Mouse (Mus musculus) ES-E14 (cell line): ENCODE measurements around the gene Pgf. TPM values are rescaled to one million over a fixed set of nuclear protein-coding genes. Genes with fewer than 3 reads are reported as not detected.

Experiments
- DNase-seq: peaks from one replicate; pipeline ENCODE4 v3.0.0-alpha.2; 2013; ENCODE audit warnings: low read depth, low spot score
- H3K27ac ChIP-seq: 2 replicates; pipeline ENCODE4 v1.5.1; 2012; ENCODE audit warnings: low read depth, mild to moderate bottlenecking, low read length, moderate library complexity, mixed read lengths; ENCODE audit not compliant: poor library complexity, insufficient read depth, severe bottlenecking
- H3K36me3 ChIP-seq: 2 replicates; pipeline ENCODE4 v1.6.1; 2012; ENCODE audit warnings: mild to moderate bottlenecking, low read length, moderate library complexity, mixed read lengths; ENCODE audit not compliant: control insufficient read depth, poor library complexity, insufficient read depth, severe bottlenecking
- H3K4me1 ChIP-seq, 2 experiments: fragments of 150-350 bp in 1 of 2; sonication (generic) in 1 of 2; 2 replicates each; pipeline ENCODE4 v1.6.1; 2012; ENCODE audit warnings: low read length in 2 of 2, mild to moderate bottlenecking in 1 of 2, mixed read lengths in 1 of 2; ENCODE audit not compliant: control insufficient read depth in 2 of 2, insufficient read depth in 2 of 2, poor library complexity in 1 of 2
- H3K4me3 ChIP-seq, 2 experiments: fragments of 150-350 bp in 1 of 2; sonication (generic) in 1 of 2; 2 replicates each; pipeline ENCODE4 v1.5.1; 2012; ENCODE audit warnings: low read length in 2 of 2, low read depth in 1 of 2, mild to moderate bottlenecking in 1 of 2, mixed read lengths in 1 of 2; ENCODE audit not compliant: insufficient read depth in 1 of 2, poor library complexity in 1 of 2, severe bottlenecking in 1 of 2
- H3K9ac ChIP-seq: 2 replicates; pipeline ENCODE4 v1.6.1; 2012; ENCODE audit warnings: low read depth, mild to moderate bottlenecking, low read length, mixed read lengths; ENCODE audit not compliant: poor library complexity, insufficient read depth, severe bottlenecking
- H3K9me3 ChIP-seq: fragments of 150-350 bp; sonication (generic); 2 replicates; pipeline ENCODE4 v1.6.1; 2012; ENCODE audit warnings: low read depth, mild to moderate bottlenecking, low read length; ENCODE audit not compliant: control insufficient read depth, insufficient read depth
- CHD2 ChIP-seq: IDR thresholded peaks from 2 replicates; pipeline ENCODE4 v1.6.1; 2014; ENCODE audit warnings: mild to moderate bottlenecking, low read depth, low read length, inconsistent platforms
- HCFC1 ChIP-seq: IDR thresholded peaks from 2 replicates; pipeline ENCODE4 v1.6.1; 2012; ENCODE audit warnings: low read length, inconsistent platforms, borderline replicate concordance; ENCODE audit not compliant: insufficient read depth
- MAFK ChIP-seq: IDR thresholded peaks from 2 replicates; pipeline ENCODE4 v1.6.1; 2014; ENCODE audit warnings: mild to moderate bottlenecking, low read depth, low read length, inconsistent platforms; ENCODE audit not compliant: insufficient read depth
- ZC3H11A ChIP-seq: IDR thresholded peaks from 2 replicates; pipeline ENCODE4 v1.6.1; 2012; ENCODE audit warnings: low read depth, mild to moderate bottlenecking, inconsistent platforms, low read length, borderline replicate concordance
- ZNF384 ChIP-seq: IDR thresholded peaks from 2 replicates; pipeline ENCODE4 v1.6.1; 2012; ENCODE audit warnings: low read depth, low read length, inconsistent platforms
- in situ Hi-C, 2 experiments: fragments of 600-800 bp; cut with MboI; formaldehyde crosslinking; loops; one replicate each; pipeline ENCODE4 v1.15.1; 2025; ENCODE audit warnings: low sequenced_read_pairs in 2 of 2, inconsistent platforms in 1 of 2; ENCODE audit not compliant: unreplicated experiment in 2 of 2
- total RNA-seq: library from RNA; depleted of rRNA; stranded (reverse); fragments of 300-350 nt; gene quantifications from 2 replicates; pipeline ENCODE4 v1.2.3, GENCODE M21; 2012

The Pgf gene
- total RNA-seq, 1 experiment = 6.9 TPM

- TF ChIP-seq ZC3H11A (no peak), MAFK (no peak), ZNF384 (no peak), CHD2 (no peak), HCFC1 (no peak)
- Histone ChIP-seq H3K27ac (no peak overlapping the region), H3K4me3 (no peak overlapping the region), H3K9me3 (no peaks in the 10 kb centered on the region), H3K4me1 (peaks cover 0 to 2% of the 10 kb centered on the region in 2 experiments; a peak in 1 of 4 replicates), H3K36me3 (no peaks in the 10 kb centered on the region), H3K9ac (no peak overlapping the region)
- in situ Hi-C loops = no loop called here
- no peak for DNase-seq
These were observed 8.8 kb upstream of the Pgf start for GRCm38 (mm10) chr12:85186361-85186760.

GRCm38 (mm10) chr12:85185810-85186209, 8.2 kb upstream of the Pgf start:
- Histone ChIP-seq H3K27ac (no peak overlapping the region), H3K36me3 (no peaks in the 10 kb centered on the region)

GRCm38 (mm10) chr12:85184118-85184517, 6.5 kb upstream of the Pgf start:
- Histone ChIP-seq H3K4me3 (no peak overlapping the region), H3K9me3 (no peaks in the 10 kb centered on the region), H3K27ac (no peak overlapping the region), H3K9ac (no peak overlapping the region), H3K4me1 (no peaks in the 10 kb centered on the region), H3K36me3 (no peaks in the 10 kb centered on the region)
- DNase-seq = no peak
- TF ChIP-seq ZNF384 (no peak), HCFC1 (no peak), MAFK (no peak), ZC3H11A (no peak), CHD2 (no peak)
- in situ Hi-C loops = no loop called here

More at GRCm38 (mm10) chr12:85185810-85186209, 8.2 kb upstream of the Pgf start:
- H3K9me3 ChIP-seq = no peaks in the 10 kb centered on the region
- no peak for TF ChIP-seq HCFC1
- TF ChIP-seq CHD2 = no peak
- TF ChIP-seq MAFK = no peak
- no peak for TF ChIP-seq ZNF384
- TF ChIP-seq ZC3H11A = no peak
- H3K4me1 ChIP-seq = peaks cover 0 to 2% of the 10 kb centered on the region in 2 experiments; a peak in 1 of 4 replicates
- no peak overlapping the region for H3K4me3 ChIP-seq
- DNase-seq = no peak
- H3K9ac ChIP-seq = no peak overlapping the region
- in situ Hi-C loops = no loop called here

DNA sequence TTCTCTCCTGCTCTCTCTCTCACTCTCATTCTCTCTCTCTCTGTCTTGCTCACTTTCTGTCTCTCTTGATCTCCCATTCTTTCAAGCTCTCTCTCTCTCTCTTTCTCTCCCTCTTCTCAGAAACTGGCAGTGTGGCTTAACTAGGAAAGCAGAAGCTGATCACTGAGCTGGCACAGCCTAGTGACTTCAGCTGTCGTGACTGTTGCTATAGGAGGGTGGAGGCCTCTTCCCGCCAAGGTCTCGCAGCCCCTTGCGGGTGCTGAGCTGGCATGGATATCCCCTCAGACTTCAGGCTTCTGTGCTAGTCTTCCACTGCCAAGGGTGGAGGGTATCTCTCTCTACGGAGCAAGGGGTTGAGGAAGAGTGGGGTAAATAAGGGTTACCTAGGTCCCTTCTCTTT, 5.3 kb upstream of the Pgf start:
- Histone ChIP-seq H3K36me3 (no peaks in the 10 kb centered on the region), H3K4me1 (no peaks in the 10 kb centered on the region), H3K27ac (no peak overlapping the region), H3K9ac (no peak overlapping the region), H3K4me3 (no peak overlapping the region), H3K9me3 (no peaks in the 10 kb centered on the region)
- no peak for DNase-seq
- TF ChIP-seq ZC3H11A (no peak), CHD2 (no peak), MAFK (no peak), HCFC1 (no peak), ZNF384 (no peak)
- in situ Hi-C loops = no loop called here

- in situ Hi-C loops = no loop called here
- Histone ChIP-seq H3K4me1 (no peaks in the 10 kb centered on the region), H3K9ac (no peak overlapping the region), H3K36me3 (no peaks in the 10 kb centered on the region), H3K4me3 (no peak overlapping the region), H3K9me3 (no peaks in the 10 kb centered on the region), H3K27ac (no peak overlapping the region)
- DNase-seq = no peak
- no peak for TF ChIP-seq ZC3H11A
- TF ChIP-seq HCFC1 = no peak
- no peak for TF ChIP-seq CHD2
- no peak for TF ChIP-seq MAFK
- TF ChIP-seq ZNF384 = no peak
These were observed 4.7 kb upstream of the Pgf start for GRCm38 (mm10) chr12:85182345-85182643.
